In the genomic region with DNA sequence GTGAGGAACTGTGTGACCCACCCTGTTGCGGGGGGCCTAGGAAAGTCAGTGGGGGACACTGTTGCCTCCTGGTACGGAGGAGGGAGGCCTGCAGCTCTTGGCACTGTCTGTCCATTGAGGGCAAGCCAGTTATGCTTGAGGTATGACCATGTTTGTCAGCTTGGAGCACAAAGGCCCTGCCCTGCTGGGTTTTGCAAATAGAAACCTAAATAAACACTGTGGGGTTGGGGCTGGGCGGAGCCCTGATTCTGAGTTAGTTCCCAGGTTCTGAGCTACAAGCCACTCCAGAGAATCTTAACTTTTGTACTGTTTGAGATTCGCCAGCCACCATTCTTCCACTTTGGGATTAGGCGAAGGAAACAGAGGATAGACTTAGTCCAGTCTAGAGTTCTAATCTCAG, we compare ENCODE assay signal across 23 mouse cellular contexts. TPM values are rescaled to one million over a fixed set of nuclear protein-coding genes. Genes with fewer than 3 reads are reported as not detected.
DNase-seq lines count a peak whose midpoint lies in the region; ATAC-seq and TF ChIP-seq lines count a peak whose summit lies in the region.
"Had no signal": no experiment of that assay in that cellular context is flagged by ENCODE, and none has a peak within 500 bp of the region (broad histone marks: within the 10 kb centered on the region; RNA-seq: fewer than 3 reads in every experiment).

No protein-coding gene starts in this region.

- H3K27me3 ChIP-seq in liver, adult 2 months (ENCODE audit: control insufficient read depth, insufficient read depth, low read length) = no peaks in the 10 kb centered on the region
- no peaks in the 10 kb centered on the region for H3K27me3 ChIP-seq in liver, embryonic 11.5 days (replicated peaks; ENCODE audit: control insufficient read depth, insufficient read depth, low read length)
- H3K27me3 ChIP-seq: embryonic facial prominence, embryonic 12.5 days; forebrain, embryonic 13.5 days; hindbrain, embryonic 15.5 days; intestine, embryonic 15.5 days; limb, embryonic 15.5 days; midbrain, embryonic 15.5 days had no signal

- no peak overlapping the region for H3K4me2 ChIP-seq in liver, embryonic 11.5 days
- H3K4me2 ChIP-seq: embryonic facial prominence, embryonic 12.5 days; forebrain, embryonic 13.5 days; hindbrain, embryonic 15.5 days; intestine, embryonic 15.5 days; limb, embryonic 15.5 days; midbrain, embryonic 15.5 days had no signal

- peak overlapping the region; percentile 23; the same call in 1 of the 2 replicates for H3K9ac ChIP-seq in liver, adult 2 months (ENCODE audit: low read depth, low read length)
- H3K9ac ChIP-seq in liver, embryonic 11.5 days (ENCODE audit: low read depth, low read length) = no peak overlapping the region
- H3K9ac ChIP-seq: embryonic facial prominence, embryonic 12.5 days; forebrain, embryonic 13.5 days; hindbrain, embryonic 15.5 days; intestine, embryonic 15.5 days; limb, embryonic 15.5 days; midbrain, embryonic 15.5 days had no signal

- H3K36me3 ChIP-seq in liver, adult 2 months (ENCODE audit: control insufficient read depth, insufficient read depth, low read length) = no peaks in the 10 kb centered on the region
- H3K36me3 ChIP-seq in liver, embryonic 11.5 days (ENCODE audit: control insufficient read depth, insufficient read depth, low read length) = no peaks in the 10 kb centered on the region
- H3K36me3 ChIP-seq: embryonic facial prominence, embryonic 12.5 days; hindbrain, embryonic 15.5 days; intestine, embryonic 15.5 days; limb, embryonic 15.5 days; midbrain, embryonic 15.5 days had no signal

- H3K4me1 ChIP-seq in liver, adult 2 months (ENCODE audit: control insufficient read depth, insufficient read depth, low read length) = peaks cover 13% of the 10 kb centered on the region
- 0 out of 2 replicates have a peak, but pooled peaks cover 7% of the 10 kb centered on the region for H3K4me1 ChIP-seq in liver, embryonic 11.5 days (replicated peaks; ENCODE audit: control insufficient read depth, insufficient read depth, low read length)
- H3K4me1 ChIP-seq: forebrain, embryonic 13.5 days; hindbrain, embryonic 15.5 days; midbrain, embryonic 15.5 days had no signal

- no peak for ATAC-seq in liver, embryonic 11.5 days (replicated peaks; ENCODE audit: low FRiP score)
- ATAC-seq: forebrain, embryonic 13.5 days; intestine, embryonic 15.5 days; midbrain, embryonic 15.5 days had no signal

- 26% methylated on average over 5 of the region's 5 CpGs for WGBS in liver, adult 2 months
- 69% methylated on average over 5 of the region's 5 CpGs for WGBS in liver, embryonic 11.5 days

- peak; percentile 87 for DNase-seq in liver, adult 2 months (ENCODE audit: extremely low read depth, low read depth, low spot score)
- no peak for DNase-seq in liver, embryonic 11.5 days (ENCODE audit: low spot score)
- peak; percentile 46 for DNase-seq in urinary bladder, postnatal 36 days (ENCODE audit: low spot score in 2 of 2)
- DNase-seq in urinary bladder, postnatal 10 days (ENCODE audit: low spot score) = no peak
- peak; percentile 43 for DNase-seq in lung, postnatal 25 days (ENCODE audit: low spot score)
- no peak for DNase-seq in adrenal gland, postnatal 25 days
- DNase-seq in gastrocnemius, adult 2 months = no peak
- DNase-seq: adrenal gland, adult 8-10 months; cerebellum, adult 9-11 months; gastrocnemius, postnatal 36 days; heart, postnatal 14 days; kidney, adult 9 months; kidney, postnatal 25 days; right cerebral cortex, postnatal 14 days; spleen, adult 18-20 months; thymus, postnatal 14 days had no signal

- peak overlapping the region; percentile 64 for H3K27ac ChIP-seq in liver, adult 2 months (replicated peaks; ENCODE audit: insufficient read depth, low read depth, low read length)
- H3K27ac ChIP-seq in liver, embryonic 11.5 days (ENCODE audit: low read depth, low read length) = no peak overlapping the region
- H3K27ac ChIP-seq in gastrocnemius, adult 2 months = no peak overlapping the region
- H3K27ac ChIP-seq: embryonic facial prominence, embryonic 12.5 days; forebrain, embryonic 13.5 days; hindbrain, embryonic 15.5 days; intestine, embryonic 15.5 days; limb, embryonic 15.5 days; midbrain, embryonic 15.5 days had no signal

- intact Hi-C loops in gastrocnemius, adult 2 months (cut with DNase I) = no loop called here

- no peaks in the 10 kb centered on the region for H3K9me3 ChIP-seq in liver, embryonic 11.5 days (ENCODE audit: control insufficient read depth, low read length)
- H3K9me3 ChIP-seq: embryonic facial prominence, embryonic 12.5 days; forebrain, embryonic 13.5 days; hindbrain, embryonic 15.5 days; intestine, embryonic 15.5 days; limb, embryonic 15.5 days; midbrain, embryonic 15.5 days had no signal

- no peak for TF ChIP-seq CTCF in liver, adult 2 months (IDR thresholded peaks at IDR 0.05; ENCODE audit: low read depth, low read length)
- no peak for TF ChIP-seq CTCF in gastrocnemius, adult 2 months (IDR thresholded peaks at IDR 0.05)

- TF ChIP-seq POLR2A in liver, adult 2 months (IDR thresholded peaks at IDR 0.05; ENCODE audit: extremely low read depth, insufficient read depth, low read length) = no peak

- H3K4me3 ChIP-seq in liver, adult 2 months (ENCODE audit: insufficient read depth, low read depth, low read length) = no peak overlapping the region
- H3K4me3 ChIP-seq in liver, embryonic 11.5 days (ENCODE audit: low read depth, low read length) = no peak overlapping the region
- no peak overlapping the region for H3K4me3 ChIP-seq in gastrocnemius, adult 2 months
- H3K4me3 ChIP-seq: embryonic facial prominence, embryonic 12.5 days; erythroblast, embryonic 14.5 days; forebrain, embryonic 13.5 days; hindbrain, embryonic 15.5 days; intestine, embryonic 15.5 days; limb, embryonic 15.5 days; midbrain, embryonic 15.5 days had no signal

- H3K79me2 ChIP-seq in liver, adult 2 months (ENCODE audit: control insufficient read depth, insufficient read depth, low read length) = no peaks in the 10 kb centered on the region

RNA-seq across cellular contexts. Expression of gene Rhou, which starts 56.6 kb away (rescaled TPM):
- total RNA-seq in liver, adult 2 months (2014; rRNA removed) = 25.6 and 41.1 TPM in 2 replicates
- 34.1 and 38.6 TPM in 2 replicates for polyA plus RNA-seq in liver, adult 2 months (2012; rRNA removed)
- 4.8 and 4.9 TPM in 2 replicates for polyA plus RNA-seq in liver, embryonic 11.5 days (2014; fragmentation: Nextera tagmentation; extraction: Ambion mirVana)
- total RNA-seq in adrenal gland, postnatal 25 days (2021) = 28.8 and 39.2 TPM in 2 replicates
- total RNA-seq in gastrocnemius, adult 2 months (2021) = 10 to 100 TPM; 15.2 to 44.8 TPM
- polyA plus RNA-seq: erythroblast, embryonic 14.5 days had no signal

Comparison
In these comparisons a context has a peak if more than half of its experiments do, and no peak if none do; other contexts are left out.
1. DNase-seq: peak in liver, adult 2 months (single experiment), urinary bladder, postnatal 36 days (2 of 2) and lung, postnatal 25 days (single experiment); none in liver, embryonic 11.5 days (single experiment), urinary bladder, postnatal 10 days (single experiment), adrenal gland, postnatal 25 days (single experiment) and gastrocnemius, adult 2 months (single experiment).